Mouse (Mus musculus): ENCODE data around the gene Atp10a.

DNA sequence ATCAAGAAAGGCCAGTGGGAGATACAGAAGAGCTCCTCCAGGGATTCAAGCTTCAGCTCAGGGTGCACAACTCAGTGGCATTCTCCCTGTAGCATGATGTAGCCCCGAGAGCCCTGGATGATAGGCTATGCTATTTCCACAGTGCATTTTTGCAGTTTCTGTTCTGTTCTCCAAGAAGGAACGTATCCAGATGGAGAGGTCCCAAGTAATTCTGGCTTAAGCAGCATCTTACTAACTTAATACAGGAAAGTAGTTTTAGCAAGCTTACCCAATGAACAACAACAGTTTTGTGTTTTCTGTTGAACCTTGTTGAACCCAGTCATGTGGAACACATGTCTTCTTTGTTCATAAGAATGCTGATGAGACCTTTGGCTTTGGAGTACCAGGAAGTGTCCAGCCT is 62.6 kb downstream of the Atp10a start:
- TF ChIP-seq CTCF (conservative IDR thresholded peaks at IDR 0.05; ENCODE audit: insufficient read depth, insufficient read length, low read depth, low read length) (no peak), POLR2A (IDR thresholded peaks at IDR 0.05; ENCODE audit: low read depth, low read length) (no peak)
